Comparison of ENCODE assay signal across 14 mouse cellular contexts in genomic region chr9:61324354-61324753, GRCm38 (mm10). TPM values are rescaled to one million over a fixed set of nuclear protein-coding genes. Genes with fewer than 3 reads are reported as not detected.
A peak's percentile ranks its signal among the peaks of the same experiment; 100 is the strongest.
DNase-seq lines count a peak whose midpoint lies in the region; ATAC-seq and TF ChIP-seq lines count a peak whose summit lies in the region.
"Had no signal": no experiment of that assay in that cellular context is flagged by ENCODE, and none has a peak within 500 bp of the region (broad histone marks: within the 10 kb centered on the region; RNA-seq: fewer than 3 reads in every experiment).

No protein-coding gene starts in this region.

- H3K36me3 ChIP-seq in forebrain, embryonic 10.5 days (replicated peaks), result no peaks in the 10 kb centered on the region
- H3K36me3 ChIP-seq in forebrain, postnatal 0 days (ENCODE audit: insufficient read depth), result no peaks in the 10 kb centered on the region
- H3K36me3 ChIP-seq in MEL (ENCODE audit: control insufficient read depth in 1 of 2, insufficient read depth in 2 of 2, low read length in 2 of 2), result peaks cover 0 to 31% of the 10 kb centered on the region in 2 experiments; a peak in 2 of 4 replicates
- no peaks in the 10 kb centered on the region for H3K36me3 ChIP-seq in hindbrain, embryonic 13.5 days
- H3K36me3 ChIP-seq in neural tube, embryonic 12.5 days, result no peaks in the 10 kb centered on the region
- H3K36me3 ChIP-seq: embryonic facial prominence, embryonic 13.5 days; lung, embryonic 15.5 days had no signal

- no peak for TF ChIP-seq CTCF in forebrain, postnatal 0 days (IDR thresholded peaks at IDR 0.05; ENCODE audit: low read depth)
- TF ChIP-seq CTCF in MEL (IDR thresholded peaks at IDR 0.05 in 2 of 3, conservative IDR thresholded peaks at IDR 0.05 in 1 of 3; ENCODE audit: control insufficient read depth in 1 of 3, insufficient read depth in 1 of 3, low read depth in 2 of 3, low read length in 3 of 3, poor library complexity in 1 of 3, severe bottlenecking in 1 of 3), result no peak

- no peaks in the 10 kb centered on the region for H3K9me3 ChIP-seq in forebrain, embryonic 10.5 days
- no peaks in the 10 kb centered on the region for H3K9me3 ChIP-seq in forebrain, postnatal 0 days (ENCODE audit: low read length)
- no peaks in the 10 kb centered on the region for H3K9me3 ChIP-seq in MEL (replicated peaks; ENCODE audit: insufficient read depth, low read length)
- H3K9me3 ChIP-seq in hindbrain, embryonic 13.5 days, result no peaks in the 10 kb centered on the region
- H3K9me3 ChIP-seq in neural tube, embryonic 12.5 days, result no peaks in the 10 kb centered on the region
- H3K9me3 ChIP-seq: embryonic facial prominence, embryonic 13.5 days; lung, embryonic 15.5 days had no signal

- H3K27ac ChIP-seq in forebrain, embryonic 10.5 days, result peak overlapping the region; percentile 79
- no peak overlapping the region for H3K27ac ChIP-seq in forebrain, postnatal 0 days (ENCODE audit: low read depth, low read length)
- peak overlapping the region; percentile 7; the same call in 1 of the 2 replicates for H3K27ac ChIP-seq in MEL (ENCODE audit: control insufficient read depth, low read depth, low read length)
- peak overlapping the region; percentile 58 for H3K27ac ChIP-seq in hindbrain, embryonic 13.5 days
- H3K27ac ChIP-seq in neural tube, embryonic 12.5 days, result no peak overlapping the region
- H3K27ac ChIP-seq: embryonic facial prominence, embryonic 13.5 days; lung, embryonic 15.5 days had no signal

- 6% methylated on average over 12 of the region's 12 CpGs for WGBS in forebrain, embryonic 10.5 days
- WGBS in forebrain, postnatal 0 days, result 12% methylated on average over 12 of the region's 12 CpGs
- 4% methylated on average over 12 of the region's 12 CpGs for WGBS in hindbrain, embryonic 13.5 days
- WGBS in neural tube, embryonic 12.5 days, result 5% methylated on average over 12 of the region's 12 CpGs

- TF ChIP-seq POLR2A in MEL (IDR thresholded peaks at IDR 0.05; ENCODE audit: control insufficient read depth in 1 of 2, insufficient read depth in 1 of 2, low read depth in 1 of 2, low read length in 2 of 2, poor library complexity in 1 of 2), result no peak

- H3K4me3 ChIP-seq in forebrain, embryonic 10.5 days, result peak overlapping the region; percentile 19; the same call in 1 of the 2 replicates
- no peak overlapping the region for H3K4me3 ChIP-seq in forebrain, postnatal 0 days (ENCODE audit: low read depth, low read length)
- no peak overlapping the region for H3K4me3 ChIP-seq in MEL (ENCODE audit: control insufficient read depth in 1 of 2, insufficient read depth in 1 of 2, low read depth in 2 of 2, low read length in 2 of 2)
- H3K4me3 ChIP-seq in hindbrain, embryonic 13.5 days, result no peak overlapping the region
- H3K4me3 ChIP-seq in neural tube, embryonic 12.5 days, result no peak overlapping the region
- H3K4me3 ChIP-seq: embryonic facial prominence, embryonic 13.5 days; lung, embryonic 15.5 days had no signal

- H3K27me3 ChIP-seq in forebrain, embryonic 10.5 days (ENCODE audit: poor library complexity, severe bottlenecking), result peaks cover 96% of the 10 kb centered on the region
- H3K27me3 ChIP-seq in forebrain, postnatal 0 days (ENCODE audit: insufficient read depth, low read length), result no peaks in the 10 kb centered on the region
- no peaks in the 10 kb centered on the region for H3K27me3 ChIP-seq in MEL (ENCODE audit: control insufficient read depth in 1 of 2, insufficient read depth in 2 of 2, low read length in 2 of 2)
- H3K27me3 ChIP-seq in hindbrain, embryonic 13.5 days, result peaks cover 37% of the 10 kb centered on the region
- H3K27me3 ChIP-seq in neural tube, embryonic 12.5 days (replicated peaks), result peaks cover 14% of the 10 kb centered on the region

- peaks cover 57% of the 10 kb centered on the region for H3K4me1 ChIP-seq in forebrain, embryonic 10.5 days
- H3K4me1 ChIP-seq in forebrain, postnatal 0 days (ENCODE audit: insufficient read depth), result no peaks in the 10 kb centered on the region
- H3K4me1 ChIP-seq in MEL (ENCODE audit: control insufficient read depth in 1 of 2, insufficient read depth in 2 of 2, low read length in 2 of 2), result peaks cover 11 to 59% of the 10 kb centered on the region in 2 experiments
- H3K4me1 ChIP-seq in hindbrain, embryonic 13.5 days (replicated peaks), result peaks cover 51% of the 10 kb centered on the region
- peaks cover 45% of the 10 kb centered on the region for H3K4me1 ChIP-seq in neural tube, embryonic 12.5 days

- no peak overlapping the region for H3K4me2 ChIP-seq in forebrain, postnatal 0 days (ENCODE audit: low read depth)
- H3K4me2 ChIP-seq in hindbrain, embryonic 13.5 days, result 0 out of 2 replicates have a peak overlapping the region, but pooled peaks have one; percentile 9
- peak overlapping the region; percentile 26 for H3K4me2 ChIP-seq in neural tube, embryonic 12.5 days (replicated peaks)
- H3K4me2 ChIP-seq: embryonic facial prominence, embryonic 13.5 days; lung, embryonic 15.5 days had no signal

- no peak for TF ChIP-seq EP300 in MEL (IDR thresholded peaks at IDR 0.05; ENCODE audit: low read depth in 1 of 2, low read length in 2 of 2)

- ATAC-seq in forebrain, postnatal 0 days, result no peak
- peak; percentile 76 for ATAC-seq in hindbrain, embryonic 13.5 days (ENCODE audit: low FRiP score)
- ATAC-seq in neural tube, embryonic 12.5 days (ENCODE audit: low FRiP score, low read depth), result peak; percentile 59; the same call in 1 of the 2 replicates
- ATAC-seq: intestine, embryonic 16.5 days had no signal

- no peak for TF ChIP-seq RAD21 in MEL (IDR thresholded peaks at IDR 0.05; ENCODE audit: low read depth, low read length)

- no peak for DNase-seq in forebrain, embryonic 10.5 days (ENCODE audit: extremely low spot score, low spot score)
- DNase-seq in forebrain, postnatal 0 days, result no peak
- no peak for DNase-seq in MEL (ENCODE audit: low read depth, low spot score)
- DNase-seq in spleen, adult 18-20 months, result no peak
- no peak for DNase-seq in frontal cortex, postnatal 36 days (ENCODE audit: low spot score in 2 of 2)
- no peak for DNase-seq in lung, postnatal 36 days
- DNase-seq: kidney, postnatal 10 days; layer of hippocampus, adult 9-11 months; liver had no signal

- no peaks in the 10 kb centered on the region for H3K79me2 ChIP-seq in MEL (ENCODE audit: control insufficient read depth, insufficient read depth, low read length, poor library complexity)

- no peak overlapping the region for H3K9ac ChIP-seq in forebrain, postnatal 0 days
- no peak overlapping the region for H3K9ac ChIP-seq in MEL (ENCODE audit: control insufficient read depth, low read depth, low read length, poor library complexity, severe bottlenecking)
- H3K9ac ChIP-seq in hindbrain, embryonic 13.5 days, result 0 out of 2 replicates have a peak overlapping the region, but pooled peaks have one; percentile 36
- no peak overlapping the region for H3K9ac ChIP-seq in neural tube, embryonic 12.5 days
- H3K9ac ChIP-seq: embryonic facial prominence, embryonic 13.5 days; lung, embryonic 15.5 days had no signal

TF ChIP-seq in MEL, 35 proteins besides CTCF, POLR2A, EP300 and RAD21:
- TF ChIP-seq UBTF (IDR thresholded peaks at IDR 0.05; ENCODE audit: borderline replicate concordance, insufficient read depth, low read depth, low read length), result no peak
- TF ChIP-seq ZC3H11A (IDR thresholded peaks at IDR 0.05; ENCODE audit: low read depth, low read length), result no peak
- no peak for TF ChIP-seq ZMIZ1 (IDR thresholded peaks at IDR 0.05; ENCODE audit: low read depth, low read length)
- TF ChIP-seq BHLHE40 (IDR thresholded peaks at IDR 0.05; ENCODE audit: borderline replicate concordance, low read depth, low read length), result no peak
- no peak for TF ChIP-seq NRF1 (IDR thresholded peaks at IDR 0.05; ENCODE audit: insufficient read depth, low read depth, low read length, poor library complexity, severe bottlenecking)
- no peak for TF ChIP-seq GABPA (IDR thresholded peaks at IDR 0.05; ENCODE audit: low read depth, low read length)
- no peak for TF ChIP-seq ETS1 (IDR thresholded peaks at IDR 0.05; ENCODE audit: low read depth, low read length)
- TF ChIP-seq SIN3A (IDR thresholded peaks at IDR 0.05; ENCODE audit: low read length), result no peak
- TF ChIP-seq RCOR1 (IDR thresholded peaks at IDR 0.05; ENCODE audit: low read depth, low read length), result no peak
- TF ChIP-seq POLR2AphosphoS2 (IDR thresholded peaks at IDR 0.05; ENCODE audit: low read length), result no peak
- TF ChIP-seq NELFE (IDR thresholded peaks at IDR 0.05; ENCODE audit: low read depth, low read length), result no peak
- no peak for TF ChIP-seq USF1 (IDR thresholded peaks at IDR 0.05; ENCODE audit: low read depth, low read length)
- TF ChIP-seq MAFK (IDR thresholded peaks at IDR 0.05; ENCODE audit: borderline replicate concordance, low read depth, low read length), result no peak
- no peak for TF ChIP-seq ZNF384 (IDR thresholded peaks at IDR 0.05; ENCODE audit: low read depth, low read length)
- TF ChIP-seq ZKSCAN1 (IDR thresholded peaks at IDR 0.05; ENCODE audit: low read depth, low read length), result no peak
- no peak for TF ChIP-seq MYC (IDR thresholded peaks at IDR 0.05; ENCODE audit: low read depth, low read length)
- TF ChIP-seq E2F4 (IDR thresholded peaks at IDR 0.05; ENCODE audit: borderline replicate concordance, low read depth, low read length), result no peak
- no peak for TF ChIP-seq MYB (IDR thresholded peaks at IDR 0.05; ENCODE audit: low read depth, low read length)
- no peak for TF ChIP-seq USF2 (IDR thresholded peaks at IDR 0.05; ENCODE audit: borderline replicate concordance in 1 of 2, insufficient read depth in 1 of 2, low read depth in 1 of 2, low read length in 2 of 2)
- no peak for TF ChIP-seq MEF2A (IDR thresholded peaks at IDR 0.05; ENCODE audit: extremely low read depth, insufficient replicate concordance, low read depth, low read length, poor library complexity, severe bottlenecking)

RNA-seq across cellular contexts. Expression of gene Tle3, which starts 47.8 kb away (rescaled TPM):
- polyA plus RNA-seq in forebrain, embryonic 10.5 days (2016; fragmentation: Nextera tagmentation; extraction: Ambion mirVana), result 43.4 and 45.6 TPM in 2 replicates
- 63.3 and 66.3 TPM in 2 replicates for total RNA-seq in forebrain, postnatal 0 days (2014; rRNA removed)
- polyA plus RNA-seq in forebrain, postnatal 0 days (2015; fragmentation: Nextera tagmentation; extraction: Ambion mirVana), result 16.3 and 21.1 TPM in 2 replicates
- 20.3 and 28.4 TPM in 2 replicates for total RNA-seq in MEL (2012; rRNA removed)
- polyA plus RNA-seq in MEL (2012; ENCODE audit: insufficient read depth in 1 of 2, insufficient read length in 2 of 2, low read depth in 1 of 2, low replicate concordance in 2 of 2, missing spikeins in 1 of 2), result 10 to 100 TPM in 1 of 2 experiments, not detected in 1; 26.8 TPM
- 31.0 and 32.3 TPM in 2 replicates for polyA plus RNA-seq in hindbrain, embryonic 13.5 days (2015; fragmentation: Nextera tagmentation; extraction: Ambion mirVana)
- polyA plus RNA-seq in neural tube, embryonic 12.5 days (2016; fragmentation: Nextera tagmentation; extraction: Ambion mirVana), result 55.5 and 58.7 TPM in 2 replicates

Comparison
In these comparisons a context has a peak if more than half of its experiments do, and no peak if none do; other contexts are left out.
1. H3K27ac ChIP-seq: peak in forebrain, embryonic 10.5 days (single experiment), MEL (single experiment) and hindbrain, embryonic 13.5 days (single experiment); none in forebrain, postnatal 0 days (single experiment) and neural tube, embryonic 12.5 days (single experiment).